ENCODE assay signal across 8 mouse cellular contexts in genomic region chr4:133169237-133170055, GRCm38 (mm10). TPM values are rescaled to one million over a fixed set of nuclear protein-coding genes. Genes with fewer than 3 reads are reported as not detected.
A peak's percentile ranks its signal among the peaks of the same experiment; 100 is the strongest.
DNase-seq lines count a peak whose midpoint lies in the region; ATAC-seq and TF ChIP-seq lines count a peak whose summit lies in the region.

No protein-coding gene starts in this region.

- TF ChIP-seq POLR2A in kidney, adult 2 months (IDR thresholded peaks at IDR 0.05; ENCODE audit: low read depth, low read length) = no peak

- ATAC-seq in activated CD4-positive, CD25-positive, alpha-beta regulatory T cell, adult 4 months = peak; percentile 74
- ATAC-seq in intestine, embryonic 15.5 days = peak; percentile 83
- ATAC-seq in megakaryocyte progenitor cell, adult 5-6 weeks (replicated peaks; ENCODE audit: poor library complexity) = peak; percentile 84
- no peak for ATAC-seq in cerebellum, adult (ENCODE audit: insufficient number of reproducible peaks, low FRiP score, low TSS enrichment)
- ATAC-seq in hindbrain, embryonic 14.5 days (ENCODE audit: low FRiP score) = no peak

- TF ChIP-seq CTCF in kidney, adult 2 months (conservative IDR thresholded peaks at IDR 0.05; ENCODE audit: insufficient read depth, insufficient read length, low read depth, low read length) = no peak

- no peaks in the 10 kb centered on the region for H3K36me3 ChIP-seq in kidney, adult 2 months (ENCODE audit: control insufficient read depth, insufficient read depth, low read length)
- H3K36me3 ChIP-seq in intestine, embryonic 15.5 days = no peaks in the 10 kb centered on the region; the same call in 1 of the 2 replicates
- no peaks in the 10 kb centered on the region for H3K36me3 ChIP-seq in hindbrain, embryonic 14.5 days (replicated peaks; ENCODE audit: control insufficient read depth, insufficient read depth)

- peak overlapping the region; percentile 66 for H3K27ac ChIP-seq in kidney, adult 2 months (ENCODE audit: insufficient read depth, low read depth, low read length)
- H3K27ac ChIP-seq in intestine, embryonic 15.5 days = peak overlapping the region; percentile 46
- no peak overlapping the region for H3K27ac ChIP-seq in hindbrain, embryonic 14.5 days

- H3K4me1 ChIP-seq in kidney, adult 2 months (ENCODE audit: control insufficient read depth, insufficient read depth, low read length) = peaks cover 29% of the 10 kb centered on the region
- peaks cover 28% of the 10 kb centered on the region for H3K4me1 ChIP-seq in intestine, embryonic 15.5 days (replicated peaks)
- no peaks in the 10 kb centered on the region for H3K4me1 ChIP-seq in hindbrain, embryonic 14.5 days (replicated peaks; ENCODE audit: control insufficient read depth, insufficient read depth, low read length)

- H3K27me3 ChIP-seq in kidney, adult 2 months (replicated peaks; ENCODE audit: control insufficient read depth, insufficient read depth, low read length) = no peaks in the 10 kb centered on the region
- no peaks in the 10 kb centered on the region for H3K27me3 ChIP-seq in intestine, embryonic 15.5 days (replicated peaks)
- no peaks in the 10 kb centered on the region for H3K27me3 ChIP-seq in hindbrain, embryonic 14.5 days (ENCODE audit: control insufficient read depth, insufficient read depth, low read length)

- 0 out of 2 replicates have a peak overlapping the region, but pooled peaks have one; percentile 23 for H3K4me2 ChIP-seq in intestine, embryonic 15.5 days (replicated peaks)
- no peak overlapping the region for H3K4me2 ChIP-seq in hindbrain, embryonic 14.5 days (replicated peaks)

- peak; percentile 70 for DNase-seq in kidney, adult 2 months
- DNase-seq in kidney, adult 18-20 months = no peak
- no peak for DNase-seq in hindbrain, embryonic 14.5 days (ENCODE audit: low spot score)
- DNase-seq in urinary bladder, postnatal 25 days (ENCODE audit: low spot score) = no peak

- H3K9ac ChIP-seq in intestine, embryonic 15.5 days = no peak overlapping the region
- no peak overlapping the region for H3K9ac ChIP-seq in hindbrain, embryonic 14.5 days

- 63% methylated on average over 10 of the region's 10 CpGs for WGBS in kidney, adult 2 months
- WGBS in intestine, embryonic 15.5 days = 64% methylated on average over 10 of the region's 10 CpGs
- WGBS in hindbrain, embryonic 14.5 days = 90% methylated on average over 10 of the region's 10 CpGs

- no peak overlapping the region for H3K4me3 ChIP-seq in kidney, adult 2 months (ENCODE audit: insufficient read depth, low read depth, low read length)
- H3K4me3 ChIP-seq in intestine, embryonic 15.5 days (replicated peaks) = no peak overlapping the region
- no peak overlapping the region for H3K4me3 ChIP-seq in hindbrain, embryonic 14.5 days (replicated peaks; ENCODE audit: low read length)

- no peaks in the 10 kb centered on the region for H3K9me3 ChIP-seq in intestine, embryonic 15.5 days
- no peaks in the 10 kb centered on the region for H3K9me3 ChIP-seq in hindbrain, embryonic 14.5 days (ENCODE audit: control insufficient read depth, low read length)

RNA-seq across cellular contexts. Expression of gene Wasf2, which starts 39.1 kb away (rescaled TPM):
- polyA plus RNA-seq in kidney, adult 2 months (2012; rRNA removed) = 37.0 and 45.7 TPM in 2 replicates
- 100 to 1,000 TPM in 1 of 2 experiments, 10 to 100 TPM in 1; 83.0 to 104 TPM for polyA plus RNA-seq in activated CD4-positive, CD25-positive, alpha-beta regulatory T cell, adult 4 months (2017; shearing (Covaris generic))
- polyA plus RNA-seq in intestine, embryonic 15.5 days (2015; fragmentation: Nextera tagmentation; extraction: Ambion mirVana) = 92.5 and 115 TPM in 2 replicates
- total RNA-seq in megakaryocyte progenitor cell, adult 5-6 weeks (2015) = 124 and 135 TPM in 2 replicates
- 24.7 and 35.1 TPM in 2 replicates for total RNA-seq in megakaryocyte progenitor cell, adult 5-6 weeks (2017)
- polyA plus RNA-seq in hindbrain, embryonic 14.5 days (2014; fragmentation: Nextera tagmentation; extraction: Ambion mirVana) = 21.0 and 23.9 TPM in 2 replicates

RNA-seq across cellular contexts. Expression of gene Cd164l2, which starts 42.5 kb away (rescaled TPM):
- polyA plus RNA-seq in kidney, adult 2 months (2012; rRNA removed) = 15.3 and 17.7 TPM in 2 replicates
- not detected for polyA plus RNA-seq in activated CD4-positive, CD25-positive, alpha-beta regulatory T cell, adult 4 months (2017; shearing (Covaris generic))
- 2.7 and 2.8 TPM in 2 replicates for polyA plus RNA-seq in intestine, embryonic 15.5 days (2015; fragmentation: Nextera tagmentation; extraction: Ambion mirVana)
- total RNA-seq in megakaryocyte progenitor cell, adult 5-6 weeks (2015) = not detected in 2 replicates
- not detected in 2 replicates for total RNA-seq in megakaryocyte progenitor cell, adult 5-6 weeks (2017)
- 2.2 TPM in 2 replicates for polyA plus RNA-seq in hindbrain, embryonic 14.5 days (2014; fragmentation: Nextera tagmentation; extraction: Ambion mirVana)

RNA-seq across cellular contexts. Expression of gene Gpr3, which starts 42.9 kb away (rescaled TPM):
- 0.39 and 0.53 TPM in 2 replicates for polyA plus RNA-seq in kidney, adult 2 months (2012; rRNA removed)
- polyA plus RNA-seq in activated CD4-positive, CD25-positive, alpha-beta regulatory T cell, adult 4 months (2017; shearing (Covaris generic)) = not detected
- polyA plus RNA-seq in intestine, embryonic 15.5 days (2015; fragmentation: Nextera tagmentation; extraction: Ambion mirVana) = 0.06 and 0.14 TPM in 2 replicates
- total RNA-seq in megakaryocyte progenitor cell, adult 5-6 weeks (2015) = not detected in 2 replicates
- total RNA-seq in megakaryocyte progenitor cell, adult 5-6 weeks (2017) = 0.08 TPM in 1 of 2 replicates, not detected in the other
- 1.5 and 2.3 TPM in 2 replicates for polyA plus RNA-seq in hindbrain, embryonic 14.5 days (2014; fragmentation: Nextera tagmentation; extraction: Ambion mirVana)

Comparison
In these comparisons a context has a peak if more than half of its experiments do, and no peak if none do; other contexts are left out.
1. ATAC-seq: peak in activated CD4-positive, CD25-positive, alpha-beta regulatory T cell, adult 4 months (single experiment), intestine, embryonic 15.5 days (single experiment) and megakaryocyte progenitor cell, adult 5-6 weeks (single experiment); none in cerebellum, adult (single experiment) and hindbrain, embryonic 14.5 days (single experiment).